Mouse (Mus musculus) gastrocnemius, postnatal 36 days (tissue): Measurements from ENCODE around the gene Bbs9. TPM values are rescaled to one million over a fixed set of nuclear protein-coding genes. Genes with fewer than 3 reads are reported as not detected.

Experiments
- DNase-seq, 2 experiments: peaks; one replicate each; pipeline ENCODE4 v3.0.0; 2022
- intact Hi-C: fragments of 180-260 bp; cut with DNase I; formaldehyde crosslinking; loops from one replicate; pipeline ENCODE4 v1.15.1; 2025
- total RNA-seq, 2 experiments: library from RNA; stranded (reverse); gene quantifications; 2 replicates each; pipeline ENCODE4 v1.2.3; 2021

The Bbs9 gene
- total RNA-seq, 2 experiments from 2014 or later = 6.8 to 8.7 TPM

GRCm38 (mm10) chr9:22530734-22531489 is 55.4 kb downstream of the Bbs9 start:
- no peak for DNase-seq
- intact Hi-C loops = no loop called here

- DNase-seq = no peak
- intact Hi-C loops = no loop called here
Observed at GRCm38 (mm10) chr9:22532112-22532511, 56.6 kb downstream of the Bbs9 start.

- intact Hi-C loops = no loop called here
- no peak for DNase-seq
Observed at GRCm38 (mm10) chr9:22532810-22533447, 57.4 kb downstream of the Bbs9 start.

GRCm38 (mm10) chr9:22537767-22538373 is 62.4 kb downstream of the Bbs9 start:
- DNase-seq = no peak

GRCm38 (mm10) chr9:22539546-22539945 is 64.0 kb downstream of the Bbs9 start:
- no peak for DNase-seq
- intact Hi-C loops = no loop called here

More at GRCm38 (mm10) chr9:22537767-22538373, 62.4 kb downstream of the Bbs9 start:
- intact Hi-C loops = no loop called here

GRCm38 (mm10) chr9:22541130-22541529 is 65.6 kb downstream of the Bbs9 start:
- DNase-seq = no peak
- intact Hi-C loops = no loop called here

- intact Hi-C loops = no loop called here
- no peak for DNase-seq
Observed at GRCm38 (mm10) chr9:22543467-22543866, 68.0 kb downstream of the Bbs9 start.

- intact Hi-C loops = no loop called here
- DNase-seq = no peak
Observed at GRCm38 (mm10) chr9:22544349-22545341, 69.1 kb downstream of the Bbs9 start.

GRCm38 (mm10) chr9:22551273-22551672 is 75.8 kb downstream of the Bbs9 start:
- intact Hi-C loops = loop anchor here (10.0 kb wide), 2 partner anchors 154 to 664 kb away; no protein-coding TSS in a partner anchor
- no peak for DNase-seq

- no peak for DNase-seq
- intact Hi-C loops = loop anchor here (10.0 kb wide), 2 partner anchors 149 to 659 kb away; no protein-coding TSS in a partner anchor
Observed at GRCm38 (mm10) chr9:22556076-22556475, 80.6 kb downstream of the Bbs9 start.

GRCm38 (mm10) chr9:22557467-22557866 is 82.0 kb downstream of the Bbs9 start:
- DNase-seq = peak; percentile 45 to 48
- intact Hi-C loops = loop anchor here (10.0 kb wide), 2 partner anchors 147 to 657 kb away; no protein-coding TSS in a partner anchor

GRCm38 (mm10) chr9:22563612-22564347 is 88.3 kb downstream of the Bbs9 start:
- no peak for DNase-seq
- intact Hi-C loops = no loop called here

- DNase-seq = no peak
- intact Hi-C loops = no loop called here
Observed at GRCm38 (mm10) chr9:22567726-22568125, 92.2 kb downstream of the Bbs9 start.

- intact Hi-C loops = no loop called here
- DNase-seq = no peak
Observed at GRCm38 (mm10) chr9:22576426-22577139, 101.1 kb downstream of the Bbs9 start.

- intact Hi-C loops = no loop called here
Observed at GRCm38 (mm10) chr9:22578266-22578665, 102.8 kb downstream of the Bbs9 start.

GRCm38 (mm10) chr9:22584221-22584620 is 108.7 kb downstream of the Bbs9 start:
- no peak for DNase-seq
- intact Hi-C loops = no loop called here

More at GRCm38 (mm10) chr9:22578266-22578665, 102.8 kb downstream of the Bbs9 start:
- DNase-seq = no peak

- intact Hi-C loops = no loop called here
- no peak for DNase-seq
Observed at GRCm38 (mm10) chr9:22593032-22593431, 117.5 kb downstream of the Bbs9 start.

GRCm38 (mm10) chr9:22596650-22597049 is 121.1 kb downstream of the Bbs9 start:
- intact Hi-C loops = no loop called here
- DNase-seq = no peak
